Mouse (Mus musculus): ENCODE measurements around the gene Fam243. TPM values are rescaled to one million over a fixed set of nuclear protein-coding genes. Genes with fewer than 3 reads are reported as not detected.
A peak's percentile ranks its signal among the peaks of the same experiment; 100 is the strongest.

The Fam243 gene
- polyA plus RNA-seq, 1 experiment from 2014 or later, result not detected

DNA sequence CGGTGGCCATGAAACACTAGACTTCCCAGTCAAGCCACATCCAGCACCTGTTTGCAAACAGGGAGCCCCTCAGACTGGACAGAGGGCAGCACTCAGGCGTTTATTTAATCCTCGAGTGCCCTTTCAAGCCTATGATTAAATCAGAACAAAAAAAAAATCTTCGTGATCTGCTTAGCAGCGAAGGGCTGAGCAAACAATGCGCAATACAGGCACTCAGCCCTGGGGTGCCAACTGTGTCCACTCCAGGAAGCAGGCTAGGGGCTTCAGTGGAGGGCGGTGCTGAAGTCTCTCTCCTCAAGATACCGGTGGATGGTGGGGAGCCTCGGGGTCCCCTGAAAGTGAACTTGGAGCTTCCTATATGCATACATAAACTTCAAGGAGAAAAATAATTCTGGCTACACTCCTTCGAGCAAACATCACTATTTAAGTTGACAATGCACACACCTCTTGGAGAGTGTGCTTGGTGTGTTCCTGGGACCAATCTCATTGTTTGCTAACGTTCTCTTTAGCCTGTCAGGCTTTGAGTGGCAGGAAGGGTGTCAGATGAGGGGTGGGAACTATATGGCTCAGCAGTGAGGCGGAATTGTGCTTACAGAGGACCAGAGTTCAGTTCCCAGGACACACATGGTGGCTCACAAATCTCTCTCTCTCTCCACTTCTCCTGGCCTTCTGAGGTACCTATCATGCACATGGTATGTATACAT lies 26.8 kb downstream of the Fam243 start:
- H3K27me3 ChIP-seq, result no peaks in the 10 kb centered on the region
- ATAC-seq (ENCODE audit: low FRiP score, low read depth), result no peak
- 54% methylated on average over 12 of the region's 12 CpGs for WGBS

DNA sequence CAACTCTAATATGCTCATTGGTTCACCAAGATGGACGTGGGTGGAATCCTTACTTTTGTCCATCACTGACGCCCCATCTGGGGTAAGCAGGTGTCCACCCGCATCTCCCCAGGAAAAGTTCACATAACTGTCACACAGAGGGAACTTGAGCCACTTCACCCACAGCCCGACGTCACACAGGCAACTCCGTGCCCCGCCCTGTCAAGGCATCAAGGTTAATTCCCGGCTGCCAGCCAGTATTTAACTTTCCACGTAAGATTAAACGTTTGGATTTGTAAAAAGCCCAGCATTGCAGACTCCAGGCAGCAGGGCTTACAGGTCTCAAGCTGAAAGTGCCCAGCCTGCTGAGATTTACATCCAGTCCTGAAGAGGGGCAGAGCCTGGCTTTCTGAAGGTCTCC lies 29.1 kb downstream of the Fam243 start, which contains the start of gene Kcne2:
Gene Kcne2, plus strand, starts transcription at position 289 of the 400 bp plus-strand sequence.
- Histone ChIP-seq H3K9me3 (no peaks in the 10 kb centered on the region), H3K4me2 (no peak within 1 kb of the TSS), H3K27me3 (no peaks in the 10 kb centered on the region), H3K4me1 (replicated peaks) (no peaks in the 10 kb centered on the region), H3K9ac (no peak within 1 kb of the TSS), H3K4me3 (no peak within 1 kb of the TSS), H3K36me3 (no peaks in the 10 kb centered on the region), H3K27ac (replicated peaks) (no peak within 1 kb of the TSS)
- WGBS, result 78% methylated on average over 10 of the region's 10 CpGs
- ATAC-seq (ENCODE audit: low FRiP score, low read depth), result no peak

More for the DNA sequence above, 26.8 kb downstream of the Fam243 start:
- H3K27ac ChIP-seq (replicated peaks), result no peak overlapping the region
- H3K9ac ChIP-seq, result no peak overlapping the region
- H3K4me3 ChIP-seq, result no peak overlapping the region
- H3K4me2 ChIP-seq, result no peak overlapping the region
- H3K9me3 ChIP-seq, result no peaks in the 10 kb centered on the region
- no peaks in the 10 kb centered on the region for H3K36me3 ChIP-seq
- no peaks in the 10 kb centered on the region for H3K4me1 ChIP-seq (replicated peaks)

DNA sequence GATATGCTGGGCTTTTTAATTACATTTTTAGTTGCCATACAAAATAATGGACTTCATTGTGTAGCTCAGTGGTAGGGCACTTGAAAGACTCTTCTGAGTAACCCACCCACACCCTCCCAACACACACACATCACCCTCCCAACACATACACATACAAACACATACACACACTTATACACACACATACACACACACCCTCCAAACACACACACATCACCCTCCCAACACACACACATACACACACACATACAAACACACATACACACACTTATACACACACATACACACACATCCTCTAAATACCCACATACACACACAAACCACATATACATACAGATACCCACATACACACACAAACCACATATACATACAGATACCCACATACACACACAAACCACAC lies 31.2 kb downstream of the Fam243 start:
- Histone ChIP-seq H3K27ac (replicated peaks) (no peak overlapping the region), H3K27me3 (no peaks in the 10 kb centered on the region), H3K4me3 (no peak overlapping the region), H3K4me2 (no peak overlapping the region), H3K4me1 (replicated peaks) (no peaks in the 10 kb centered on the region), H3K36me3 (no peaks in the 10 kb centered on the region), H3K9me3 (no peaks in the 10 kb centered on the region), H3K9ac (no peak overlapping the region)
- ATAC-seq (ENCODE audit: low FRiP score, low read depth), result 0 out of 2 replicates have a peak, but pooled peaks have one; percentile 54

DNA sequence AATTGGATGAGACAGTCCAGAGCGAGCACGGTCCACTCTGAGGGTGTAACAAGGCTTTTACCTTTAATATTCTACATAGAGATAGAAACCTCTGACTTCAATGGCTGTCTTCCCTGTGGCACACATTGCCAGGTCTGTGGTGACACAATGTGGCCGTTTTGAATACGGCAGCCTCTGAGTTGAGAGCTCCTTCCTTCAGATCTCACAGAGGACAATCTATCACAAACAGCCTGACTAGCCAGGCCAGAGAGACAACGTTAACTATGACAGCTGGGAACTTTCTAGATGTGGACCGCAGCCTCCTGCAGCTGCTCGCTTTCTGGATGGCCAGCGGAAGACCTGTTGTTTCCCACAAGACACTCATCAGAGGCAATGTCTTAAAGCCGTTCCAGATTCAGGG lies 32.5 kb downstream of the Fam243 start:
- no peaks in the 10 kb centered on the region for H3K36me3 ChIP-seq
- H3K27ac ChIP-seq (replicated peaks), result no peak overlapping the region
- no peak overlapping the region for H3K4me3 ChIP-seq
- H3K4me2 ChIP-seq, result no peak overlapping the region
- H3K9ac ChIP-seq, result no peak overlapping the region
- no peaks in the 10 kb centered on the region for H3K4me1 ChIP-seq (replicated peaks)
- H3K27me3 ChIP-seq, result no peaks in the 10 kb centered on the region
- no peaks in the 10 kb centered on the region for H3K9me3 ChIP-seq
- 87% methylated on average over 9 of the region's 9 CpGs for WGBS
- no peak for ATAC-seq (ENCODE audit: low FRiP score, low read depth)

DNA sequence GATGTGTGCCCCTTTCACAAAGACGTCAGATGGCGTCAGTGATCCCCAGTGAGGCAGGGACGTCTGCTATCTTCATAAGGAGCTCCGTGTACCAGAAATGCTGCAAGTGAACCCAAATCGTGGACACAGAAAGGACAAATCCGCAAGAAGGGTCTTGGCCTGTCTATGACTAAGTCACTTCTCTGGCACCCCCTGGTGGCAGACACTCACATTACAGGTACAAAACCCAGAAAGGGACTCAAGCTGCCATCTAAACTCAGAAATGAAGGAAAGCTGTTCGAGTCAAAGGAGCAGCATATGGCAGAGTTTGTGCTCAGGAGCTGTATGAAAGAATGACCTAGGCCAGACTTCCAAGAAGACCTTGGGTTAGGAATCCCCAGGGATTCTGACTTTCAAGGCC lies 34.6 kb downstream of the Fam243 start:
- Histone ChIP-seq H3K4me3 (no peak overlapping the region), H3K9me3 (no peaks in the 10 kb centered on the region), H3K4me2 (no peak overlapping the region), H3K36me3 (no peaks in the 10 kb centered on the region), H3K9ac (no peak overlapping the region), H3K27me3 (no peaks in the 10 kb centered on the region), H3K4me1 (replicated peaks) (no peaks in the 10 kb centered on the region), H3K27ac (replicated peaks) (no peak overlapping the region)
- WGBS, result 15% methylated on average over 7 of the region's 7 CpGs
- peak; percentile 51; the same call in 1 of the 2 replicates for ATAC-seq (ENCODE audit: low FRiP score, low read depth)

DNA sequence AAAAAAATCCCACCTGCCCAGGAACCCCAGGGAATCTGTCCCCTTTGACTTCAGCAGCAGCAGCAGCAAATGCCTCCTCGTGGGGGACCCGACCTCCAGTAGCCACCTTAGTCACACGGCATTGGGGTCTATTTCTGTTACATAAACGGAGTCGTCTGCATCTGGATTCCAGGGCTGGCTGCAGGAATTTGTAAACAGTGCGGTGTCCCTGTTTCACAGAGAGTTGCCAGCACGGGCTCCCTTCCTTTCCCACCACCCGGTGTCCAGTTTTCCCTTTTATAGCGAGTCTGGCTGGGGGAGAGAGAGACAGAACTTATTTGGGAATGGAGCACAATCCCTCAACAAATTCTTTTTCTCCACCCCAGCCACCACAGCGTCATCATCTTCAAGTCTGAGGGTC lies 36.2 kb downstream of the Fam243 start:
- Histone ChIP-seq H3K27ac (replicated peaks) (no peak overlapping the region), H3K9me3 (no peaks in the 10 kb centered on the region), H3K9ac (no peak overlapping the region), H3K36me3 (no peaks in the 10 kb centered on the region), H3K4me3 (no peak overlapping the region), H3K27me3 (no peaks in the 10 kb centered on the region), H3K4me1 (replicated peaks) (no peaks in the 10 kb centered on the region), H3K4me2 (no peak overlapping the region)
- 72% methylated on average over 10 of the region's 10 CpGs for WGBS
- no peak for ATAC-seq (ENCODE audit: low FRiP score, low read depth)

DNA sequence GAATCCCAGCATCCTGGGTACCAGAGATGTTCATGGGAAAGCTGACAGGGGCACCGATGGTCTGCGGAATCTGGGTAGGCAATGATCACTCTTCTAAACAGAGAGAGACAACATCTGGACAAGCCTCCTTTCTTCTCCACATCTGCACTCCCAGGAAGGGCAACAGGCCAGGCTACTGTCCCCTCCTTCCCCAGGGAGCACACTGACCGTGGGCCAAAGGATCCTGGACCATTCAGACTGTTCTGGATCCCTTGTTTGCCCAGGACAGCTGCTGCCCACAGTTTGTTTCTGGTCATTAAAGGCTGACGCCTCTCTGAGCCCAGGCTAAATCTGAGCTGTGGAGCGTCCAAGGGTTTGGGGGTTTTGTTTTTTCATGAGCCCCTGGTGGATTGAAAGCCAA lies 38.6 kb downstream of the Fam243 start:
- Histone ChIP-seq H3K36me3 (no peaks in the 10 kb centered on the region), H3K4me3 (no peak overlapping the region), H3K27ac (replicated peaks) (no peak overlapping the region), H3K27me3 (no peaks in the 10 kb centered on the region), H3K9me3 (no peaks in the 10 kb centered on the region), H3K4me1 (replicated peaks) (no peaks in the 10 kb centered on the region), H3K9ac (no peak overlapping the region), H3K4me2 (no peak overlapping the region)
- no peak for ATAC-seq (ENCODE audit: low FRiP score, low read depth)
- WGBS, result 79% methylated on average over 5 of the region's 5 CpGs

DNA sequence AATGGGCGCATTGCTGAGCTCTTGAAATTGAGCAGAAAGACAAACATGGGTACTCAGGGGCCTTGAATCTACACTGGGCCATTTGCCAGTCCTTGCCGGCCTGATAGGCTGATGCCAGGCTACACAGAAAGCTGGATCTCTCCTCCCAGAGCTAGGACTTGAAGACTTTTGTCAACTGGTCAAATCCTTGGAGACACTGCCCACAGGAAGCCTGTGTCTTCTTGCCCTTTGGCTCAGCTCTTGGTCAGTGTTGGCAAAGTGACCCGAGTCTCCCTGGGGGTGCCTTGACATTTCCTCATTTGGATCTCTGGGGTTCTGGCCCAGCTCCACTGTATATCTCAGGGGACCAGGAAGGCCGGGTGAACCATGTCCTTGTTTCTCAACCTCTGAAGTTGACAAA lies 45.7 kb downstream of the Fam243 start:
- Histone ChIP-seq H3K27me3 (no peaks in the 10 kb centered on the region), H3K4me3 (no peak overlapping the region), H3K9ac (no peak overlapping the region), H3K27ac (replicated peaks) (no peak overlapping the region), H3K9me3 (no peaks in the 10 kb centered on the region), H3K4me2 (no peak overlapping the region), H3K36me3 (no peaks in the 10 kb centered on the region), H3K4me1 (replicated peaks) (no peaks in the 10 kb centered on the region)
- 77% methylated on average over 4 of the region's 4 CpGs for WGBS
- no peak for ATAC-seq (ENCODE audit: low FRiP score, low read depth)

DNA sequence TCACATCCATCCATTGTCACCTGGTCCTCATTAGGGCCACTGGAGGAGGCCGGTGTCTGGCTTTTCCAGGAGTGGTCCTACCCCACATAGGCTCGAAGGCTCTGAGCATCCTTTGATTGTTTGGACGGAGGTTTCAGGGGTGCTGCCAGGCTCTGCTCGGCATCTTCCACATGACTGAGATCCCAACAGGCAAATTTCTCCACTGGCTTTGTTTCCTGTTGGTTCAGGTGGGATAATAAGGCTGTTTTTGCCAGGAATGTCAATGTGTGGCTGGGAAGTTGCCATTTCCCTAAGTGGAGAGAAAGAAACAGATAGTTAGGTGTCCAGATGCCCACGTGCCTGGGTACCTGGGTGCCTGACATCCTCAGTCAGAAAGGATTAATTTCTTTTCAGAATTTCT lies 46.7 kb downstream of the Fam243 start:
- no peak for ATAC-seq (ENCODE audit: low FRiP score, low read depth)
- Histone ChIP-seq H3K36me3 (no peaks in the 10 kb centered on the region), H3K4me2 (no peak overlapping the region), H3K27ac (replicated peaks) (no peak overlapping the region), H3K4me3 (no peak overlapping the region), H3K9ac (no peak overlapping the region), H3K27me3 (no peaks in the 10 kb centered on the region), H3K4me1 (replicated peaks) (no peaks in the 10 kb centered on the region), H3K9me3 (no peaks in the 10 kb centered on the region)
- 79% methylated on average over 5 of the region's 5 CpGs for WGBS

Other genes with a start within 250 kb of the Fam243 start
- gene Kcne2, start 29.1 kb downstream of the Fam243 start, polyA plus RNA-seq (2015; fragmentation: Nextera tagmentation; extraction: Ambion mirVana), result 23.0 and 31.7 TPM in 2 replicates
- 59.3 and 71.4 TPM in 2 replicates for gene Smim11, start 20.2 kb downstream of the Fam243 start, polyA plus RNA-seq (2015; fragmentation: Nextera tagmentation; extraction: Ambion mirVana)
- 0.27 TPM in 1 of 2 replicates, not detected in the other for gene Kcne1, start 38.0 kb upstream of the Fam243 start, polyA plus RNA-seq (2015; fragmentation: Nextera tagmentation; extraction: Ambion mirVana)
- 73.3 and 79.7 TPM in 2 replicates for gene Rcan1, start 149.4 kb upstream of the Fam243 start, polyA plus RNA-seq (2015; fragmentation: Nextera tagmentation; extraction: Ambion mirVana)
- 7.0 and 9.7 TPM in 2 replicates for gene Clic6, start 164.3 kb upstream of the Fam243 start, polyA plus RNA-seq (2015; fragmentation: Nextera tagmentation; extraction: Ambion mirVana)